ENCODE assay signal across 26 mouse cellular contexts in the genomic region with DNA sequence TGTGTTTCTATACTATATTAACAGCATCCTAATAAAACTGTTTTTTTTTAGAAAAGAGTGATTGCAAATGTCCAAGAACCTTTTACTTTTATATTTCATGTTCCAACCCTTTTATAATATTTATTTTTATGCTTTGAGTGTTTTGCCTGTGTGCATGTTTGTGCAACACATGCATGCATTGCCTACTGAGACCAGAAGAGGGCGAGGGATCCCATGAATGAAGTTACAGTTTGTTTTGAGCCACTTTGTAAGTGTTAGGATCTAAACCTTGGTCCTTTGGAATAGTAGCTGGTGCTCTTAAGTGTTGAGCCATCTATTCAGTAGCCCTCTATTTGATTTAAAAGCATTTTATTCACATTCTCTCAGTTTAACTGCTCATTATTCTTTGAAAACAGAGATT. TPM values are rescaled to one million over a fixed set of nuclear protein-coding genes. Genes with fewer than 3 reads are reported as not detected.
DNase-seq lines count a peak whose midpoint lies in the region; ATAC-seq and TF ChIP-seq lines count a peak whose summit lies in the region.
"Had no signal": no experiment of that assay in that cellular context is flagged by ENCODE, and none has a peak within 500 bp of the region (broad histone marks: within the 10 kb centered on the region; RNA-seq: fewer than 3 reads in every experiment).

No protein-coding gene starts in this region.

- no peaks in the 10 kb centered on the region for H3K4me1 ChIP-seq in embryonic facial prominence, embryonic 11.5 days (ENCODE audit: control insufficient read depth, insufficient read depth, low read length)
- no peaks in the 10 kb centered on the region for H3K4me1 ChIP-seq in embryonic facial prominence, embryonic 10.5 days
- H3K4me1 ChIP-seq in stomach, postnatal 0 days (replicated peaks; ENCODE audit: control insufficient read depth, insufficient read depth) = no peaks in the 10 kb centered on the region
- H3K4me1 ChIP-seq: embryonic facial prominence, embryonic 13.5 days; liver, embryonic 13.5 days had no signal

- no peaks in the 10 kb centered on the region for H3K9me3 ChIP-seq in embryonic facial prominence, embryonic 11.5 days (replicated peaks; ENCODE audit: control insufficient read depth, low read length)
- no peaks in the 10 kb centered on the region for H3K9me3 ChIP-seq in embryonic facial prominence, embryonic 10.5 days
- H3K9me3 ChIP-seq in stomach, postnatal 0 days (ENCODE audit: control insufficient read depth, low read length) = no peaks in the 10 kb centered on the region
- H3K9me3 ChIP-seq: embryonic facial prominence, embryonic 13.5 days; G1E; liver, embryonic 13.5 days had no signal

- no peaks in the 10 kb centered on the region for H3K27me3 ChIP-seq in embryonic facial prominence, embryonic 11.5 days (ENCODE audit: control insufficient read depth, insufficient read depth, low read length)
- no peaks in the 10 kb centered on the region for H3K27me3 ChIP-seq in embryonic facial prominence, embryonic 10.5 days (replicated peaks; ENCODE audit: low read depth, poor library complexity, severe bottlenecking)
- H3K27me3 ChIP-seq in stomach, postnatal 0 days (ENCODE audit: control insufficient read depth, insufficient read depth, low read length) = no peaks in the 10 kb centered on the region
- H3K27me3 ChIP-seq: embryonic facial prominence, embryonic 13.5 days; liver, embryonic 13.5 days had no signal

- TF ChIP-seq EP300 in stomach, postnatal 0 days (optimal IDR thresholded peaks at IDR 0.05) = no peak

- WGBS in embryonic facial prominence, embryonic 11.5 days = 58% methylated on average over 1 of the region's 1 CpGs
- WGBS in embryonic facial prominence, embryonic 10.5 days = 50% methylated on average over 1 of the region's 1 CpGs
- WGBS in stomach, postnatal 0 days = 48% methylated on average over 1 of the region's 1 CpGs

- DNase-seq in embryonic facial prominence, embryonic 11.5 days (ENCODE audit: low spot score) = peak; percentile 0
- DNase-seq in embryonic facial prominence, embryonic 10.5 days (ENCODE audit: low spot score) = no peak
- DNase-seq in layer of hippocampus, adult 2 months (ENCODE audit: low spot score in 2 of 2) = no peak
- DNase-seq in layer of hippocampus, adult 18-20 months (ENCODE audit: low spot score in 2 of 2) = no peak
- peak; percentile 1 for DNase-seq in retina, embryonic 14.5 days (ENCODE audit: low spot score)
- no peak for DNase-seq in retina, postnatal 1 day
- DNase-seq in stomach, postnatal 0 days (ENCODE audit: low spot score) = no peak
- DNase-seq in frontal cortex, postnatal 36 days (ENCODE audit: low spot score in 2 of 2) = no peak
- DNase-seq: adrenal gland, adult 8-10 months; B cell, adult 2 months; cerebellum, postnatal 14 days; gastrocnemius, postnatal 14 days; kidney, postnatal 14 days; left cerebral cortex, postnatal 4 days; liver, embryonic 13.5 days; lung, postnatal 14 days; right cerebral cortex, postnatal 4 days had no signal

- H3K4me2 ChIP-seq in embryonic facial prominence, embryonic 11.5 days (ENCODE audit: low read depth, low read length) = no peak overlapping the region
- no peak overlapping the region for H3K4me2 ChIP-seq in stomach, postnatal 0 days (replicated peaks; ENCODE audit: low read depth)
- H3K4me2 ChIP-seq: embryonic facial prominence, embryonic 13.5 days; liver, embryonic 13.5 days had no signal

- no peak overlapping the region for H3K27ac ChIP-seq in embryonic facial prominence, embryonic 11.5 days (replicated peaks; ENCODE audit: low read depth, low read length)
- H3K27ac ChIP-seq in embryonic facial prominence, embryonic 10.5 days (replicated peaks) = no peak overlapping the region
- H3K27ac ChIP-seq in layer of hippocampus, adult 2 months = no peak overlapping the region
- no peak overlapping the region for H3K27ac ChIP-seq in stomach, postnatal 0 days (replicated peaks)
- H3K27ac ChIP-seq: embryonic facial prominence, embryonic 13.5 days; liver, embryonic 13.5 days had no signal

- H3K9ac ChIP-seq in embryonic facial prominence, embryonic 11.5 days (replicated peaks; ENCODE audit: low read length) = no peak overlapping the region
- H3K9ac ChIP-seq in stomach, postnatal 0 days (ENCODE audit: low read length) = no peak overlapping the region
- H3K9ac ChIP-seq: embryonic facial prominence, embryonic 13.5 days; liver, embryonic 13.5 days had no signal

- ATAC-seq in embryonic facial prominence, embryonic 11.5 days (replicated peaks; ENCODE audit: insufficient number of reproducible peaks, low FRiP score, low TSS enrichment, low read depth) = no peak
- ATAC-seq in stomach, postnatal 0 days (ENCODE audit: low FRiP score, low TSS enrichment) = no peak

- H3K36me3 ChIP-seq in embryonic facial prominence, embryonic 11.5 days (replicated peaks; ENCODE audit: control insufficient read depth, insufficient read depth, low read depth, low read length) = no peaks in the 10 kb centered on the region
- H3K36me3 ChIP-seq in embryonic facial prominence, embryonic 10.5 days (replicated peaks) = no peaks in the 10 kb centered on the region
- H3K36me3 ChIP-seq in stomach, postnatal 0 days (ENCODE audit: control insufficient read depth, insufficient read depth, low read length) = no peaks in the 10 kb centered on the region
- H3K36me3 ChIP-seq: embryonic facial prominence, embryonic 13.5 days; G1E; liver, embryonic 13.5 days had no signal

- no peak overlapping the region for H3K4me3 ChIP-seq in embryonic facial prominence, embryonic 11.5 days (ENCODE audit: low read depth, low read length)
- H3K4me3 ChIP-seq in embryonic facial prominence, embryonic 10.5 days = no peak overlapping the region
- no peak overlapping the region for H3K4me3 ChIP-seq in layer of hippocampus, adult 2 months
- no peak overlapping the region for H3K4me3 ChIP-seq in stomach, postnatal 0 days (ENCODE audit: low read depth, low read length)
- H3K4me3 ChIP-seq: embryonic facial prominence, embryonic 13.5 days; liver, embryonic 13.5 days had no signal

- TF ChIP-seq CTCF in layer of hippocampus, adult 2 months (conservative IDR thresholded peaks at IDR 0.05) = peak; percentile 49
- peak; percentile 51 for TF ChIP-seq CTCF in stomach, postnatal 0 days (IDR thresholded peaks at IDR 0.05; ENCODE audit: low read depth)

RNA-seq across cellular contexts. Expression of a gene that starts 48.0 kb away (rescaled TPM):
- not detected in 2 replicates for polyA plus RNA-seq in embryonic facial prominence, embryonic 11.5 days (2014; fragmentation: Nextera tagmentation; extraction: Ambion mirVana)
- not detected in 2 replicates for polyA plus RNA-seq in embryonic facial prominence, embryonic 10.5 days (2016; fragmentation: Nextera tagmentation; extraction: Ambion mirVana)
- total RNA-seq in layer of hippocampus, adult 2 months (2021) = not detected
- not detected for total RNA-seq in layer of hippocampus, adult 18-20 months (2021)
- not detected in 2 replicates for polyA plus RNA-seq in stomach, postnatal 0 days (2015; fragmentation: Nextera tagmentation; extraction: Ambion mirVana)
- total RNA-seq: adrenal gland, adult 8-10 months; G1E; gastrocnemius, postnatal 14 days; heart, adult 8-10 months; layer of hippocampus, postnatal 10 days; left cerebral cortex, postnatal 4 days had no signal
- polyA plus RNA-seq: embryonic facial prominence, embryonic 13.5 days; G1E; heart, postnatal 0 days; hindbrain, embryonic 11.5 days; intestine, embryonic 14.5 days; liver, embryonic 13.5 days; neural tube, embryonic 14.5 days; testis, adult 2 months had no signal

RNA-seq across cellular contexts. Expression of a gene that starts 57.2 kb away (rescaled TPM):
- 21.3 and 21.8 TPM in 2 replicates for polyA plus RNA-seq in embryonic facial prominence, embryonic 11.5 days (2014; fragmentation: Nextera tagmentation; extraction: Ambion mirVana)
- polyA plus RNA-seq in embryonic facial prominence, embryonic 10.5 days (2016; fragmentation: Nextera tagmentation; extraction: Ambion mirVana) = 20.6 and 21.1 TPM in 2 replicates
- total RNA-seq in layer of hippocampus, adult 2 months (2021) = 1 to 10 TPM; 8.7 to 9.8 TPM
- 1 to 10 TPM; 7.7 to 8.2 TPM for total RNA-seq in layer of hippocampus, adult 18-20 months (2021)
- polyA plus RNA-seq in stomach, postnatal 0 days (2015; fragmentation: Nextera tagmentation; extraction: Ambion mirVana) = 2.5 and 3.0 TPM in 2 replicates
- polyA plus RNA-seq: G1E had no signal

Comparison
In these comparisons a context has a peak if more than half of its experiments do, and no peak if none do; other contexts are left out.
1. DNase-seq: peak in embryonic facial prominence, embryonic 11.5 days (single experiment) and retina, embryonic 14.5 days (single experiment); none in embryonic facial prominence, embryonic 10.5 days (single experiment), layer of hippocampus, adult 2 months (0 of 2), layer of hippocampus, adult 18-20 months (0 of 2), retina, postnatal 1 day (single experiment), stomach, postnatal 0 days (single experiment) and frontal cortex, postnatal 36 days (0 of 2).